Mouse (Mus musculus) heart, embryonic 12.5 days (tissue): ENCODE results near the gene Sema3g. TPM values are rescaled to one million over a fixed set of nuclear protein-coding genes. Genes with fewer than 3 reads are reported as not detected.

Source experiments
- ATAC-seq: fragments of 200-750 bp; cut with Nextera tagmentation; 2 replicates; pipeline ENCODE4 v1.8.0; 2017; ENCODE audit warnings: moderate TSS enrichment, moderate library complexity; ENCODE audit not compliant: insufficient number of reproducible peaks, low FRiP score
- H3K27ac ChIP-seq: fragments of 300-500 bp; sonication (generic); 2 replicates; pipeline ENCODE4 v1.5.1; 2016; ENCODE audit warnings: mild to moderate bottlenecking, moderate library complexity; ENCODE audit not compliant: poor library complexity, severe bottlenecking
- H3K27me3 ChIP-seq: fragments of 300-500 bp; sonication (generic); replicated peaks from 2 replicates; pipeline ENCODE4 v1.6.1; 2016; ENCODE audit warnings: mild to moderate bottlenecking, moderate library complexity
- H3K36me3 ChIP-seq: fragments of 300-500 bp; sonication (generic); 2 replicates; pipeline ENCODE4 v1.6.1; 2016; ENCODE audit warnings: mild to moderate bottlenecking, moderate library complexity
- H3K4me1 ChIP-seq: fragments of 300-500 bp; sonication (generic); replicated peaks from 2 replicates; pipeline ENCODE4 v1.6.1; 2016; ENCODE audit warnings: mild to moderate bottlenecking
- H3K4me2 ChIP-seq: fragments of 300-500 bp; sonication (generic); 2 replicates; pipeline ENCODE4 v1.6.1; 2016; ENCODE audit warnings: mild to moderate bottlenecking, moderate library complexity
- H3K4me3 ChIP-seq: fragments of 300-500 bp; sonication (generic); 2 replicates; pipeline ENCODE4 v1.5.1; 2016; ENCODE audit warnings: mild to moderate bottlenecking
- H3K9ac ChIP-seq: fragments of 300-500 bp; sonication (generic); 2 replicates; pipeline ENCODE4 v1.6.1; 2016; ENCODE audit warnings: mild to moderate bottlenecking, moderate library complexity
- H3K9me3 ChIP-seq: fragments of 300-500 bp; sonication (generic); replicated peaks from 2 replicates; pipeline ENCODE4 v1.6.1; 2016; ENCODE audit warnings: mild to moderate bottlenecking, moderate library complexity
- WGBS: fragments of 180-500 bp; shearing (Covaris S2); methylation state at CpG from one replicate; pipeline ENCODE4 v1.1.7; 2016; 5-methylcytosine and 5-hydroxymethylcytosine counted together
- polyA plus RNA-seq: library from polyadenylated mRNA; unstranded; fragments of >200 nt; fragmentation: Nextera tagmentation; extraction: Ambion mirVana; gene quantifications from 2 replicates; pipeline ENCODE4 v1.2.1, GENCODE M21; 2016

Gene Sema3g
- polyA plus RNA-seq, 1 experiment from 2014 or later, result 0.34 TPM

DNA sequence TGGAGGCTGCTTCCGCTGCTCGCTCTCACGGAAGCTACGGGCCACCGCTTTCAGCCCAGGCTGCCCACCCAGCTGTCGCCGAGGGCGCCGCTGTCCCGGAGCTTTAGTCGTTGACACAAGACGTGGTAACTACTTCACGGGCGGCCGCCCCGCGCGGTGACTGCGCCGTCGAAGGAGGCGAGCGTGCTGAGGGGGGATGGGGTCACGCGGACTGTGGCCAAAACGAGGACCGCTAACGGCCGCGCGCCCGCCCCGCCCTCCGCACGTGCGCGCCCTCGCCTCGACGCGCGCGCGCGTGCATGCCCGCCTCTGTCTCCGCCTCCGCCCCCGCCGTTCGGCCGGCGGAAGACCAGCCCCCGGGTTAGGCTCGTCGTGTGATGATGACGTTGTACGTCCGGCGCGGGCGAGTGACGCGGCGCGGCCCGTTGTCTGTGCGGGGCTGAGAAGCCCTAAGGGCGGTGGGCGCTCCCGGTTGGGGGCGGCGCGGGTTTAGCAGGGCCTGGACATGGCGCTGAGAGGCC is 33.5 kb downstream of the Sema3g start, which contains the start of the genes Phf7 and Bap1:
TSS of gene Phf7 (minus strand) at position 234 of the 521 bp plus-strand sequence.
TSS of gene Bap1 (plus strand) at position 367 of the 521 bp plus-strand sequence.
- peak within 1 kb of the TSS; percentile 97 for H3K27ac ChIP-seq
- H3K9me3 ChIP-seq, result no peaks in the 10 kb centered on the region
- H3K4me2 ChIP-seq, result peak within 1 kb of the TSS; percentile 87
- H3K9ac ChIP-seq, result peak within 1 kb of the TSS; percentile 99
- peak; percentile 92 for ATAC-seq
- H3K4me3 ChIP-seq, result peak within 1 kb of the TSS; percentile 97
- H3K36me3 ChIP-seq, result peaks cover 35% of the 10 kb centered on the region
- H3K4me1 ChIP-seq, result peaks cover 22% of the 10 kb centered on the region
- H3K27me3 ChIP-seq, result no peaks in the 10 kb centered on the region
- WGBS, result under 1% methylated on average over 74 of the region's 75 CpGs

DNA sequence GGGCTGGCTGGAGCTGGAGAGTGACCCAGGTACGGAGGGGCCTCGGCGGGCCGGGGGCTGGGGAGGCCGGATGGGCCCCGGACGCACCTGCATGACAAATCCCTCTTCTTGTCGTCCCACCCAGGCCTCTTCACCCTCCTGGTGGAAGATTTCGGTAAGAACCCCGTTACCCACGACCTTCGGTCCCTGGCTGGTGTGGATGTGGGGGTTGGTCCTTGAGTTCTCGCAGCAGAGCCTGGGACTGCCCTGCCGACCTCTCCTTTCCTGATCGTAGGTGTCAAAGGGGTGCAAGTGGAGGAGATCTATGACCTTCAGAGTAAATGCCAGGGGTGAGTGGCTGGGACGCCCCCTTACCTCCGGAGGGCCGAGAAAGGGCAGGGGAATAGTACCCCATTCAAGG is 34.0 kb downstream of the Sema3g start:
- H3K9ac ChIP-seq, result peak overlapping the region; percentile 99
- WGBS, result under 1% methylated on average over 18 of the region's 18 CpGs
- H3K27me3 ChIP-seq, result no peaks in the 10 kb centered on the region
- H3K9me3 ChIP-seq, result no peaks in the 10 kb centered on the region
- H3K36me3 ChIP-seq, result peaks cover 39% of the 10 kb centered on the region
- H3K4me1 ChIP-seq, result peaks cover 17% of the 10 kb centered on the region
- ATAC-seq, result no peak; the same call in 1 of the 2 replicates
- peak overlapping the region; percentile 97 for H3K27ac ChIP-seq
- peak overlapping the region; percentile 97 for H3K4me3 ChIP-seq
- peak overlapping the region; percentile 87 for H3K4me2 ChIP-seq

DNA sequence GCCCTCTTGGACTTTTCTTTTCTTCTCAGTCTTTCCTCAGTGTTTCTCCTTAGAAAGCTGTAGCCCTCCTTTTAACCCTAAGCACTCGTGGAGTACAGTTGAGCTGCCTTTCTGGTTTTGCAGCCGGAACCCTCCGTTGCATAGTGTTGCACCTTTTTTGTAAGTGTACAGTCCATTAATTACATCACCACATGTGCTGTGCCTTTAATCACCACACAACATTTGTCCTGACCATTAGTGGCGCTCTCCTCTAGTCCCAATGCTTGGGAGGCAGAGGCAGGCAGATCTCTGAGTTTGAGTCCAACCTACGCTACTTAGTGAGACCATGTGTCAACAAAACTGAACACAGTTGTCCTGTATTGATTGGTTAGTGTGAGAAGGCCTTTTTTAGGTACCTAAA is 34.4 kb downstream of the Sema3g start:
- H3K9me3 ChIP-seq, result no peaks in the 10 kb centered on the region
- peak overlapping the region; percentile 99 for H3K9ac ChIP-seq
- 82% methylated on average over 5 of the region's 5 CpGs for WGBS
- 0 out of 2 replicates have a peak overlapping the region, but pooled peaks have one; percentile 97 for H3K27ac ChIP-seq
- peaks cover 17% of the 10 kb centered on the region for H3K4me1 ChIP-seq
- H3K36me3 ChIP-seq, result peaks cover 44% of the 10 kb centered on the region
- H3K4me3 ChIP-seq, result peak overlapping the region; percentile 97
- ATAC-seq, result no peak
- peak overlapping the region; percentile 87 for H3K4me2 ChIP-seq
- no peaks in the 10 kb centered on the region for H3K27me3 ChIP-seq

DNA sequence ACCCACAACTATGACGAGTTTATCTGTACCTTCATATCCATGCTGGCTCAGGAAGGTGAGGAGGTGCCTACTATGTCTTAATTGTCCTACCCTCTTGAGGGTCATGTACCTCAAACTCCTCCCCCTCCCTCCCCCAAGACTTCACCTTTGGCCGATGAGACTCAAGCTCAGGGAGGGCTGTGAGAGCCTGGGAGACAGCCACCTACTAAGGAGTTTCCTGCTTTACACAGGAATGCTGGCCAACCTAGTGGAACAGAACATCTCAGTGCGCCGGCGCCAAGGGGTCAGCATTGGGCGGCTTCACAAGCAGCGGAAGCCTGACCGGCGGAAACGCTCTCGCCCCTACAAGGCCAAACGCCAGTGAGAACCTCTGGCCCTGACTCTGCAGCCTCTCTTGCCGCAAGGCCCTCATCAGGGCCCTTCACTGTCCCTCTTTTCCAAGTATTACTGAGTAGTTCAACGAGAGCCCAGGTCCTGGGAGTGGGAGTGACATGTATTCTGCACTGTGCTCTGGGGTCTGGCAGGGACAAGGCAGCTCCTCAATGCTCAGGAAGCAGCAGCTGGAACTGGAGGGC is 40.9 kb downstream of the Sema3g start:
- WGBS, result 94% methylated on average over 14 of the region's 14 CpGs
- H3K9ac ChIP-seq, result no peak overlapping the region
- H3K4me3 ChIP-seq, result no peak overlapping the region
- H3K27me3 ChIP-seq, result no peaks in the 10 kb centered on the region
- H3K9me3 ChIP-seq, result no peaks in the 10 kb centered on the region
- ATAC-seq, result no peak
- H3K27ac ChIP-seq, result no peak overlapping the region
- no peak overlapping the region for H3K4me2 ChIP-seq
- H3K4me1 ChIP-seq, result no peaks in the 10 kb centered on the region
- peaks cover 92% of the 10 kb centered on the region for H3K36me3 ChIP-seq

DNA sequence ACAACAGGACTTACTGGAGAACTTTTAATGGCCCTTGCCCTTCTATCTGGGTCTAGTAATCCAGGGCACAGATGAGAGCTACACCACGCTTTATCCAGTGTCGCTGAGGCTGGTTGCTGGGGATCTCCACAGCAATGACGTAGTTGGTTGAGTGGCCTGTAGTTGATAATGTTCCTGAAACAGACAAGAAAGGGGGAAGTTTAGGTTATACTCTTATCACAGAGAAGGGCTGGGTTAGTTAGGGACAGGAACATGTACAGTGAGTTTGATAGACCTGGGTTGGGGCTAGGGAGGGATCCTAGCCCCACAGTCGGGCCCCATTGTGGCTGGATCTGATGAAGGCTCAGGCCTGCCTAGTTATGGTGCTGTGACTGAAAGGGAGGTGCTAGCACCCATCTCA is 42.7 kb downstream of the Sema3g start:
- no peaks in the 10 kb centered on the region for H3K9me3 ChIP-seq
- 84% methylated on average over 4 of the region's 4 CpGs for WGBS
- no peak overlapping the region for H3K27ac ChIP-seq
- H3K27me3 ChIP-seq, result no peaks in the 10 kb centered on the region
- H3K4me1 ChIP-seq, result no peaks in the 10 kb centered on the region
- ATAC-seq, result peak; percentile 36; the same call in 1 of the 2 replicates
- H3K9ac ChIP-seq, result no peak overlapping the region
- H3K4me2 ChIP-seq, result no peak overlapping the region
- peaks cover 74% of the 10 kb centered on the region for H3K36me3 ChIP-seq
- H3K4me3 ChIP-seq, result no peak overlapping the region

DNA sequence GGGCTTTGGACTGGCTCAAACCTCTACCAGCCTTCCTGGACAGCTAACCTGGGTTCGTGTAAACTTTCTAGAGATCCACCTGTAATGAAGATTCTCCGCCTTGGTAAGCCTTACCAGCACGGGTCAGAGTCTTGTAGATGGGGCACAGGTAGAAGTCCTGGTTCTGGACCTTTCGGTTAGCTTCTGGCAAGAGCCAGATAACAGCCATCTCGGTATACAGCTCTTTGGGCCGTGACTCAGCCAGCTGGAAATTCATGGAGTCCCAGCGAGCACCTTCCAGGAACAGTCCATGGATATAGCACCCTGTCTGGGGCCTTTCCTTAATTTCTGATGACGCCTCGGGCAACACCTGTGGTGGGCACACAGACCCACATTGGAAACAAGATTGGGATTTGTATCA is 43.3 kb downstream of the Sema3g start:
- no peaks in the 10 kb centered on the region for H3K9me3 ChIP-seq
- H3K36me3 ChIP-seq, result peaks cover 69% of the 10 kb centered on the region
- no peaks in the 10 kb centered on the region for H3K27me3 ChIP-seq
- no peak overlapping the region for H3K27ac ChIP-seq
- 87% methylated on average over 9 of the region's 9 CpGs for WGBS
- ATAC-seq, result no peak
- no peaks in the 10 kb centered on the region for H3K4me1 ChIP-seq
- H3K9ac ChIP-seq, result no peak overlapping the region
- no peak overlapping the region for H3K4me3 ChIP-seq
- H3K4me2 ChIP-seq, result no peak overlapping the region

DNA sequence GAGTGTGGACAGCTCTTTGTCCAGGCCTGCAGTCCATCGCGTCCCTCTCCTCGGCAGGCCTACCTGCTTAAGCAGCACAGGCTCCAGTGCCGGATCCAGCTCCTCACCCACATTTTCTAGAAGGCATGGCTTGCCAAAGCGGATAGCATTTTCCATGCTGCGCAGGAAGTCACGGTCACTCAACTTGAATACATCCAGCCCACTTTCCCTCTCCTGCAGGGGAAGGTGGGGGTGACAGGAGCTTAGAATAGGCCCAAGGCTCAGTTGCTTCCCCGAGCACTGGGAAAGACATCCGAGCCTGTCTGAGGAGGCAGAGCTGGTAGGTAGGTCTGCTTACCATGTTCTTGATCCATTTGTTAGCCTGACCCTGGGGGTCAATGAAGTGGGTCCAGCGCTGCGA is 50.0 kb downstream of the Sema3g start:
- Histone ChIP-seq H3K4me2 (no peak overlapping the region), H3K36me3 (peaks cover 3% of the 10 kb centered on the region), H3K9me3 (no peaks in the 10 kb centered on the region), H3K4me1 (peaks cover 10% of the 10 kb centered on the region; the same call in 1 of the 2 replicates), H3K9ac (no peak overlapping the region), H3K4me3 (no peak overlapping the region), H3K27me3 (peaks cover 20% of the 10 kb centered on the region), H3K27ac (no peak overlapping the region)
- no peak for ATAC-seq
- WGBS, result 88% methylated on average over 11 of the region's 11 CpGs

DNA sequence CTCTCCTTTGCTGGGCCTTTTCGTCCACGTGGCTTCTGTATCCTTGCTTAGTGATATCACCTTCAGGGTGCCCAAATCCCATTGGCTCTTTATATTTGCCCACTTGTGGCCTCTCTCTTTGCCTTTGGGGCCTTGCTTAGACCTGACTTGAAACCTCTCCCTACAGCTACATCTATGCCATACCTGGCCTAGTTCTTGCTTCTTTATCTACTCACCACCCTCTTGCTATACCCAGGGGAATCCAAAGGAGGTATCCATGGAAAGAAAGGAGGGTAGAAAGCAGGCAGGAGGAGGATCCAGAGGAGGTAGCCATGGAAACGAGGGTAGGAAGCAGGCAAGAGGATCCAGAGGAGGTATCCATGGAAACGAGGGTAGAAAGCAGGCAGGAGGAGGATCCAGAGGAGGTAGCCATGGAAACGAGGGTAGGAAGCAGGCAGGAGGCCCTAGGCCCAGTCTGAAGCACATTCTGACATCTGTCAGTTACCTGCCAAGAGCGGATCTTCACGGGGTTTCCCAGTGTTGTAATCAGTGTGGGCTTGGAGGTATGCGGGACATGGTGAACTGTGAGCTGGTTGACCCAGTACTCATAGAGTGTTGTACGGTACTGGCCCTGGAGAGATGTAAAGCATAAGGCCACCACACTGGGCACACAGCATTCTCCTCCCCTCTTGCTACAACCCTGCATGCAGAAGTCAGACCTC is 50.8 kb downstream of the Sema3g start:
- 69% methylated on average over 9 of the region's 9 CpGs for WGBS
- Histone ChIP-seq H3K36me3 (no peaks in the 10 kb centered on the region), H3K4me3 (no peak overlapping the region), H3K27me3 (peaks cover 20% of the 10 kb centered on the region), H3K9ac (no peak overlapping the region), H3K4me2 (peak overlapping the region; percentile 66; the same call in 1 of the 2 replicates), H3K4me1 (peaks cover 10% of the 10 kb centered on the region; the same call in 1 of the 2 replicates), H3K27ac (no peak overlapping the region), H3K9me3 (no peaks in the 10 kb centered on the region)
- no peak for ATAC-seq

DNA sequence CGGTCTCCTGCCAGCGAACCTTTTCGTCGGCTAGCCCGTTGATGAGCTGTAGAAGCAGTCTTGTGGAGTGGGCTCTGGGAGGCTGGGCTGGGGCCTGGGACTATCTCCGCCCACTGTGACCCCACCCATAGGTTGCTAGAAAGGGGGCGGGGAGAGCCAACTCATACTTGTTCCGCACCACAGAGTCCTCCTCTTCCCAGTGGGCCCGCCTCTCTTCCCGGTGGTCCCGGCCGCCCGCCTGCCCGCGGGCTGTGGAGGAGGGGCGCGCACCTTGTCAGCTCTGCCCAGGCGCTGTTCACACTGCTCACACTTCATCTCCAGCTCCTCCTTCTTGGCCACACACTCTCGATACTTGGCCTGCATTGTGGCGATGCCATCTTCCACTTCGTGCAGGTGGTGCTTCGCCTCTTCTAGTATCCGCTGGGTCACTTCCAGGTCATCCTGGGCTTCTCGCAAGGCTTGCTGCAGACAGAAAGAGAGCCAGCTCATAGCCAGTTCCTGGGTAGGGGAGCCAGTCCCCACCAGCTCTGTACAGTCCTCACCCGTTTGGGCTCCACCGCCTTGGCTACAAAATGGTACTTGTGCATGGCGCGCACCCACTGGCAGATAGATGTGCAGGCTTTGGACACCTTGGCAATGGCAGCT is 51.9 kb downstream of the Sema3g start:
- H3K4me2 ChIP-seq, result peak overlapping the region; percentile 66
- H3K9me3 ChIP-seq, result no peaks in the 10 kb centered on the region
- 15% methylated on average over 28 of the region's 28 CpGs for WGBS
- H3K27ac ChIP-seq, result no peak overlapping the region
- H3K4me3 ChIP-seq, result peak overlapping the region; percentile 35
- no peaks in the 10 kb centered on the region for H3K36me3 ChIP-seq
- peak; percentile 72 for ATAC-seq
- peak overlapping the region; percentile 26 for H3K9ac ChIP-seq
- peaks cover 10% of the 10 kb centered on the region; the same call in 1 of the 2 replicates for H3K4me1 ChIP-seq
- peaks cover 20% of the 10 kb centered on the region for H3K27me3 ChIP-seq

DNA sequence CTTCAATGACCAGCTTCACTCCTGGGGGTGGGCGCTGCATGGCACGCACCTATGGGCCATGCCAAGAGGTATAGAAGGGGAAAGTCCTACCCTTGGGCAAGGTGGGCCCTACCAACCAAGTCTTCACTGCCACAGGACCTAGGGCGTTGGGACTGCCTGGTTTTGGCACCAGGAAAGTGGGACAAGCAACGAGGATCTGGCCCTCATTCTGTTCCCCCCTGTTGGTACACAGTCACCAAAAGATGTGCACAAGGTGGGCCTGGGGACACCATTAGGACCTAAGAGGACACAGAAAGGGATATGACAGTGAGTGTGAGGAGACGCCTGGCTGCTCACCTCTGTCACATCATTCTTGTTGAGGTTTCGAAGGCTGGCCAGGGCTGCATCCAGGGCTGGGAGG is 53.5 kb downstream of the Sema3g start:
- Histone ChIP-seq H3K27ac (no peak overlapping the region), H3K9me3 (no peaks in the 10 kb centered on the region), H3K9ac (no peak overlapping the region), H3K4me1 (peaks cover 10% of the 10 kb centered on the region; the same call in 1 of the 2 replicates), H3K27me3 (peaks cover 20% of the 10 kb centered on the region), H3K4me3 (no peak overlapping the region), H3K4me2 (no peak overlapping the region), H3K36me3 (no peaks in the 10 kb centered on the region)
- 85% methylated on average over 6 of the region's 6 CpGs for WGBS
- ATAC-seq, result no peak

DNA sequence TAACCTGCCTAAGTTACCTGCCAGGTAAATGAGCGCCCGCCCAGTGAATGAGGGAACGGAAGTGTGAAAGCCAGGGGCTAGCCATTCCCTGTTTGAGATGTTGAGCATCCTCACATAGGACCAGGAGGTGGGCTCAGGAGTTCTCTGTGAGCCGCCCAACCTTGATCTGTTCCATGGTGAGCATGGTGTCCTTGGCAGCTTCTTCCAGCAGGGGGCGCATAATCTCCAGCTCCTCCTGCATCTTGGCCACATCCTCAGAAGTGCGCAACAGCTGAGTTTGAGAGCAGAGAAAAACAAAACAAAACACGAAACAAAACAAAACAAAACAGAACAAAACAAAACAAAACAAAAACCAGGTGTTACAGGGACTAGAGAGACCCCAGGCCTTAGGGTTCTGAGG is 54.5 kb downstream of the Sema3g start:
- Histone ChIP-seq H3K36me3 (no peaks in the 10 kb centered on the region), H3K9ac (no peak overlapping the region), H3K9me3 (no peaks in the 10 kb centered on the region), H3K4me2 (no peak overlapping the region), H3K4me1 (peaks cover 10% of the 10 kb centered on the region; the same call in 1 of the 2 replicates), H3K27ac (no peak overlapping the region), H3K4me3 (no peak overlapping the region), H3K27me3 (peaks cover 20% of the 10 kb centered on the region)
- 17% methylated on average over 7 of the region's 7 CpGs for WGBS
- no peak for ATAC-seq
